Mouse (Mus musculus) naive thymus-derived CD4-positive, alpha-beta T cell, adult 2 months (primary cell): ENCODE measurements at regions not wholly inside any gene's neighbourhood (a gene's known extent, or its start where the extent isn't known, plus 50 kb on each side); places are given as distances from the start of the nearest gene placed in this dataset.

Experiments
- DNase-seq: peaks from one replicate; pipeline ENCODE4 v3.0.0-alpha.2; 2011; ENCODE audit warnings: low read depth

GRCm38 (mm10) chr13:111940796-111941513, 132.2 kb upstream of the Map3k1 start:
- DNase-seq = no peak

GRCm38 (mm10) chr13:111941946-111942345, 133.2 kb upstream of the Map3k1 start:
- no peak for DNase-seq

DNA sequence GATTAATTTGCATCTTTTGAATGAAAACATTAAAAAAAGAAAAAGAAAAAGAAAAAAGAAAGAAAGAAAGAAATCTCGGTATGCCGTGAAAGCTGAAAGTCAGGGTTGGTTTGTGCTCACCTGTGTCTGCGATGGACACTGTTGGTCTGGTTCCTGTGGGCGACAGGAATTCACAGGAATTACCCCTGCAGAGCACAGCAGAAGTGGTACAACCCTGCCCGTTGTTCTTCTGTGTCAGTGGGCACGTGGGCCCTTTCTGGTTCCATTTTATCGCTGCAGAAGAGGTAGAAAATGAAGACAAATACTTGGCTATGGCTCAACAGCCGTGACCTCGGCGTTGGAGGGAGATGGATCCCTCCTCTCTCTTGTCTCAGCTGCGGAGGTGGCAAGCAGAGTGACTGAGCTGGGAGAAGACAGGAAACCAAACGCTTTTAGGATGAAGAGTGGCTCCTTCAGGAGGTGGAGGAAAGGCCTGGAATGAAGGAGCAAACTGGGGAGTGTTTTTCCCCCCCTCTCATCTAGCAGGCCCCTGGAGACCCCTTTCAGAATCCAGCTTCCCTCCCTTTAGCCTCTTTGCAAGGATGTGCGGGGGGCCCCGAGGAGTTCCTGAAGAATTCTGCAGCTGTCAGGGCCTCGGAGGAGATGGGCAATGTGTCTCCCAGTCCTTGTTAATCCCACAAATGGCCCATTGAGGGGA, 134.7 kb upstream of the Map3k1 start:
- no peak for DNase-seq

GRCm38 (mm10) chr13:111944089-111944406, 135.3 kb upstream of the Map3k1 start:
- no peak for DNase-seq

GRCm38 (mm10) chr13:111946271-111946670, 137.5 kb upstream of the Map3k1 start:
- DNase-seq = no peak

DNA sequence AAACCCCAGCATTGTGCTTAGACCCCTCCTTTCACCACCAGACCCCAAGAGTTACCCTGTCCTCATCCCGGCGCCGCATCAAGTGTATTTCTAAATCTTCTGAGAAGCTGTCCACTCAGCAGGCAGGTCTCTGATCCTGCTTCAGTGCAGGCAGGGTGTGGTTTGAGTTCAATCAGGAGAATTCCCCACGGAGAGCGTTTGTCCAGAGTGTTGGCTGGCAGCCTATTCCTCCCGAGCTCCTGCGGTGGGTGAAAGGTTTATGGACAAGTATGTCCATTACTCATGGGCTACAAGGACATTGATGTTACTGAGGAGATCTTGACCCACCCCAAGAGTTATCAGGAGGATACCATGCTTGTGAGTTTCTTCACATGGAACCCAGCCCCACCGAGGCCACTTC, 138.0 kb upstream of the Map3k1 start:
- no peak for DNase-seq

- DNase-seq = no peak
Measured at GRCm38 (mm10) chr13:111948395-111948794, 139.6 kb upstream of the Map3k1 start.

DNA sequence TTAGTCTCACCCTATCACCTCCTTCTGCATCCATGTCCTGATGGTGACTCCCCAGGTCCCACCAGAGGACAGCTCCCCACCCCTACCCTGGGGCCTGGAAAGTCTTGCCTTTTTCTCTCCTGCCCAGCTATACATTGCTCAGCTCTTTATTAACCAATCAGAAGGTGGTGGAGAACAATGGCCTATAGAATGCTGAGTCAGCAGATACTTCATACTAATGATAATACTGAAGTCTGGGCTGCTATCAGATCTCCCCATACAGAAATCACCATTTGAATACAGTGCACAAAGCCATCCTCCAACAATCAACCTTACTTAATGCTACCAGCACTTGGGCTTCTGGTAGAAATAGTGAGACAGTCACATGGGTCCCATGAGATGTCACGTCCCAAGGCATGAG, 141.2 kb upstream of the Map3k1 start:
- DNase-seq = no peak

DNA sequence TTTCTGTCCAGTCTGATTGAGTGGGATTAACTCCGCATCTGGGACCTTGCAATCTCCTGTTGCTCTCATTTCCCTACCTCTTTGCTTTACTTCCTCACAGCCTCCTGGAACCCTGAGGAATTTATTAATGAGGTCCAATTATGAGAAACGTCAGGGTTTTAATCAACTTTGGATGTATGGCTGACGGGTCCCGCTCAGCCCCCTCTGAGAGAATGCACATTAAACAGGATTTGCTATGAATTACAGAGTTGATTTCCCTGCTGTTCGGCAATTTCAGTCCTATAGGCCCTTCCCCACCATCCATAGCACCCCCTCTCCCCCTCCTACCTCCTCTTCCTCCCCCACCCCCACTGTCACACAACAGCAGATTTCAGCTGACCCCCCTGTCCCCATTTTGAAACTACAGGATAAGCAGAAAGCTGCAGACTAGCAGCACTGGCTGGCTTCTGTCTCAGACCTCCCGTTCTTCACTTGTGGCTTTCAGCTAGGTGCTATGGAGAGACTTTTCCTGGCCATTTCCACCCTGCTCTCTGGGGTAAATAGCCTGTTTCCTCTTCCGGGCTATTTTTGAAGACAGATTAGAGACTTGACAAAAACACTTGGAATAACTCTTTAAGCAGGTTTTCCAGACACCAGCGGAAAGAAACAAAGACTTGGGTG, 145.2 kb upstream of the Map3k1 start:
- no peak for DNase-seq

GRCm38 (mm10) chr13:111954520-111954884, 145.7 kb upstream of the Map3k1 start:
- no peak for DNase-seq

- no peak for DNase-seq
Measured at GRCm38 (mm10) chr13:111957118-111957517, 148.3 kb upstream of the Map3k1 start.

GRCm38 (mm10) chr13:111957674-111958273, 149.0 kb upstream of the Map3k1 start:
- no peak for DNase-seq

DNA sequence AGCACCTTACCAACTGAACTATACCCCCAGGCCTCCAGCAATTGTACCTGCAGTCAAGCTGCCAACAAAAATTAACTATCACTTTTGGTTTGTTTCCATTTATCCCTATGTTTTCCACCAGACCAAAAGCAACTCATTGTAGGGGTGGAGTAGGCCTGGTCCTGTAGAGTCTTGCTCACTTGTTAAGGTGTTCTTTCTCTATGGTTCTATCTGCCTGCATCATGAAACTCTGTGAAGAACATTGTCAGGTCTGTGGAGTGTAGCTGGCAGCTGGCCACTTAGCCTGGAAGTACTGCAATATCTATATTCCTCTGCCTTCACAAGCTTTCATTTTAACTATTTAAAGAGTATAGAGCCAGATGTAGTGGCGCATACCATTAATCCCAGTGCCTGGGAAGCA, 149.6 kb upstream of the Map3k1 start:
- no peak for DNase-seq

DNA sequence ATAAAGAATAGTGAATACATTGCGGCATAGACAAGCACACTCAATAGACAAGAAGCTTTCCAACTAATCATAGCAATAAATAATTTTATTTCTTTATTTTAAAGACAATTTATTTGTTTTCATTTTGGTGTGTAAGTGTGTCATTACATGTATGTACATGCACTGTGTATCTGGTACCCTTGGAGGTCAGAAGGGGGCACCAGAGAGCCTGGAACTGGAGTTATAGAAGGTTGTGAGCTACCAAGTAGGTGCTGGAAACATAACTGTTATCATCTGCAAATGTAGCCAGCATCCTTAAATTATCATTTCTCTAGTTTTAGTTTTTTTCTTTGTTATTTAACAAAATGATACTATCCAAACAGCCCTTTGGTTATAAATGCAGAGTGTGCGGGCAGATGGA, 151.2 kb upstream of the Map3k1 start:
- DNase-seq = peak; percentile 37

DNA sequence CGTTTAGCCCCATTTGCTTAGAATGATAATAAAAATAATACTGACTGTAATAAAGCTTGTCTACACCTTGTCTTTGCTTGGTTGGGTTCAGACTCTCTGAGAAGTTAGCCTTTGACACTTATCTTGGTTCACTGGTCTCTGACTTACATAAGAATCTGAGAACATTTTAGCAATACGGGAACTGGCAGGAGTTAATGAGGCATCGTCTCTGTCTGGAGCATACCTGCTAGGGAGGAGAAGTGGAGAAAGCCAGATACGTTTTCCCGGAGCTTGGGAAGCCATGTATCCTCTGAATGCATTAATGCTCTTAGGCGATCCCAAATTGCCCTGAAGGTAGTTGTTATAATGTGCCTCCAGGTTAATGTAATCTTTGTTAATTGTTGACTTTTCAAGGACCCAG, 152.6 kb upstream of the Map3k1 start:
- DNase-seq = no peak

- no peak for DNase-seq
Measured at GRCm38 (mm10) chr13:111962155-111962554, 153.4 kb upstream of the Map3k1 start.

GRCm38 (mm10) chr13:111966113-111966512, 157.3 kb upstream of the Map3k1 start:
- DNase-seq = no peak

DNA sequence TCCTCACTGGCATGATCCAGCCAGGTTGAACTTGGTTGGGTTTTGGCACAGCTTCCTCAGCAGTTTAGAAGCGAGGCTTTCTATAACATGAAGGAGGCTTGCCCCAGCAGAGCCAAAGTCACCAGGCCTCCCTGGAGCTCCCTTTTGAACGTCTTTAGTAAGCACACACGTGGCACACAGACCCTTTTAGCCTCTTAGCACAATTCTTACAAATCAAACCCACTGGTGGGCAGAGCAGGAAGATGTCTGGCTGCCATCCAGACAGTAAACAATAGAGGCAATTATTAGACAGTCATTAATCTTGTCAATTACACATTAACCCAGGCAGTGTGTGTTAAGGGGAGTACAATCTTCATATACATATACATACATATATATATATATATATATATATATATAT, 157.8 kb upstream of the Map3k1 start:
- no peak for DNase-seq

DNA sequence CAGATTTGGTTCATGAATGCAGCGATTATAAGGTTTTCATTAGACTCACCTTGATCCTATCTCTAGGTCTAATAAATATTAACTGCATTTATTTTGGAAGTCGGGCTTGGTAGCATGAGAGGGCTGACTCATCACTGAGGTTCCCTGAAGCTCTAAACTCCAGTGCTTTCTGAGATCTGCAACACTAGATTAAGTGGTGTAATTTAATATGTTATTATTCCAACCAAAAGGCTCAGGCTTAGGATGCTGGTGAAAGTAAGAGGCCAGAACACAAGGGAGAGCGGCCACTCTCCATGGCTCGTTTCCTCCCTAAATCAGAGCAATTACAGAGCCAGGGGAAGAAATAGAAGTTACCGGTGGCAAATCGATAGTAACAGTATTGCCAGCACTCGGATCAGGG, 159.4 kb upstream of the Map3k1 start:
- DNase-seq = no peak

DNA sequence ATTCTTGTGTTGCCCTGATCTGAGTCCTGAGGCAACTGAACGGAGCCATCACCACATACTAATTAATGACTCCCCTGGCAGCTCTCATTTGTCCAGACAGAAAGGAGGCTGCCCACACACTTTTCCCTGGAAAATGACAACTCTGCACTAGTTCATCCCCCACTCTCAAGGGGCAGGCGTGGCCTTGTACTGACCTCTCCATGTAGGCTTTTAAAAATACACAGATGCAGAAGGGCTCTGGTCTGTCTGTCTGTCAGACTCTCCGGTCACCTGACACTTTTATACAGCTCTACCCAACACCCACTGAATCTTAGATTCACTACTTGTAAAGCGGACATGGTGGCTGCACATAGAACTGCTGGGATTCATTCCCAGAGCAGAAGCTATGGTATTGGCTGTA, 165.5 kb upstream of the Map3k1 start:
- no peak for DNase-seq

DNA sequence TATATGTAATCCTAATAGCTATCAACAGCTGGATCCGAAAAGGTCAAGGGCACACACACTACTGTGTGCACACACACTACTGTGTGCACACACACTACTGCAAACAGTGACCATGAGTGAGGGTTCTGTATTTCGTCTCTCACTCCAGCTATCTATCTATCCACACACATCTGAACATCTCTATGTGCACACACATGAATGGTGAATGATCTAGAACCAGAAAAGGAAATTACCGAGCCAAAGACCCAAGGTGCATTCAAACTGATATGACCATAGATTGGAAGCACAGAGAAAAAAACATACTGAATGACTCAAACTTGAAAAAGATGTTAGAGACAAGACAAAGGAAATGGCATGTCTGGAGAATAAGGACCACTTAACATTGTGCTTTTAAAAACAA, 166.8 kb upstream of the Map3k1 start:
- no peak for DNase-seq

DNA sequence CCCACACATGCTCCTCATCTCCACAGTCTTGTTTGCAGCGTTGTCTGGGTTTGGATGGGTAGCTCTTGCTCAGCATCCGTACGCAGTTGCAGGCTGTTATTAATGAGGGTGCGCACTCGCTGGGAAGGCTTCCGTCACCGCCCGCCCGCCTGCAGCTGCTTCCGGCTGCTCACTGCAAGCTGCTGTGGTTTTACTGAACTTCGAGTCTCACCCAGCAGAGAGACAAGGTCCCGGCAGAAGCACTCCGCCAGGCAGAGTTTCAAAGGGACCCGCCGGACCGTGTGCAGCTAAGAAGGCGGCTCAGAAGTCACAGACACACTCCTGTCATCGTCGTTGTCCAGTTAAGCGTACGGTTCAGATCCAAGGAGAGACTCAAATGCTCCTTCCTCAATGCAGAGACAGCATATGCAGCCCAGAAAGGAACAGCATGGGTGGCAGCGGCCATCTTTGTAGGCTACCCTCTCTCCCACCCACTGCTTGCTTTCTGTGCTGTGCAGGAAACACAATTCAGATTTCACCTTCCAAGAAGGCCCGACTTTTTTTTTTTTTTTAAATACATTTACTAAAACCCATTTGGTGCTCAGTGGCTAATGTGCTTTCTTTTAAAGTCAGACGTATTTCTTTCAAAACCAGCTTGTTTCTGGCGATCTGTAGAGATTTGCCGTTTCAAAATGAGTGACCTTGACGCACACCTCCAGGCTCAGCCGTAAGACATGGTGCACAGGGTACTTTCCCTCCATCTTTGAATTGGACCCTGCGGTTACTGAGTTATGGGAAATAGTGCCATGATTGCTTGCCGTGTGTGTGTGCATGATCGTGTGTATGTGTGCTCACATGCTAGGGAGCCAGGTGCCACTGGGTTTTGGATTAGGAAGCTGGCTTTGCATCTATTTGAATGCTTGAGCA, 169.2 kb upstream of the Map3k1 start:
- DNase-seq = peak; percentile 91
